ENCODE assay signal across 8 mouse cellular contexts in genomic region chr1:35869381-35870143, GRCm38 (mm10).
DNase-seq lines count a peak whose midpoint lies in the region; ATAC-seq and TF ChIP-seq lines count a peak whose summit lies in the region.

No protein-coding gene starts in this region.

- no peak for TF ChIP-seq CTCF in MEL (IDR thresholded peaks at IDR 0.05 in 2 of 3, conservative IDR thresholded peaks at IDR 0.05 in 1 of 3; ENCODE audit: control insufficient read depth in 1 of 3, insufficient read depth in 1 of 3, low read depth in 2 of 3, low read length in 3 of 3, poor library complexity in 1 of 3, severe bottlenecking in 1 of 3)

- H3K4me1 ChIP-seq in MEL (ENCODE audit: control insufficient read depth in 1 of 2, insufficient read depth in 2 of 2, low read length in 2 of 2): peaks cover 10 to 41% of the 10 kb centered on the region in 2 experiments
- H3K4me1 ChIP-seq in forebrain, embryonic 15.5 days: peaks cover 13% of the 10 kb centered on the region
- H3K4me1 ChIP-seq in hindbrain, embryonic 11.5 days (replicated peaks; ENCODE audit: control insufficient read depth, insufficient read depth, low read length): no peaks in the 10 kb centered on the region

- peak overlapping the region; percentile 74 for H3K9ac ChIP-seq in MEL (ENCODE audit: control insufficient read depth, low read depth, low read length, poor library complexity, severe bottlenecking)
- no peak overlapping the region for H3K9ac ChIP-seq in forebrain, embryonic 15.5 days (replicated peaks)
- H3K9ac ChIP-seq in hindbrain, embryonic 11.5 days (ENCODE audit: low read depth, low read length): no peak overlapping the region

- peaks cover 0 to 33% of the 10 kb centered on the region in 2 experiments; a peak in 2 of 4 replicates for H3K36me3 ChIP-seq in MEL (ENCODE audit: control insufficient read depth in 1 of 2, insufficient read depth in 2 of 2, low read length in 2 of 2)
- no peaks in the 10 kb centered on the region for H3K36me3 ChIP-seq in forebrain, embryonic 15.5 days
- H3K36me3 ChIP-seq in hindbrain, embryonic 11.5 days (ENCODE audit: control insufficient read depth, insufficient read depth, low read length): no peaks in the 10 kb centered on the region

- TF ChIP-seq EP300 in MEL (IDR thresholded peaks at IDR 0.05; ENCODE audit: low read depth in 1 of 2, low read length in 2 of 2): peak; percentile 86 to 94

- WGBS in forebrain, embryonic 15.5 days: 15% methylated on average over 17 of the region's 17 CpGs
- WGBS in hindbrain, embryonic 11.5 days: 31% methylated on average over 17 of the region's 17 CpGs

- H3K4me2 ChIP-seq in forebrain, embryonic 15.5 days (replicated peaks): peak overlapping the region; percentile 42
- peak overlapping the region; percentile 22; the same call in 1 of the 2 replicates for H3K4me2 ChIP-seq in hindbrain, embryonic 11.5 days (replicated peaks; ENCODE audit: low read depth, low read length)

- peak; percentile 96 for ATAC-seq in forebrain, embryonic 15.5 days (replicated peaks)
- peak; percentile 99 for ATAC-seq in hindbrain, embryonic 11.5 days (ENCODE audit: low FRiP score)

- no peaks in the 10 kb centered on the region for H3K27me3 ChIP-seq in MEL (ENCODE audit: control insufficient read depth in 1 of 2, insufficient read depth in 2 of 2, low read length in 2 of 2)
- H3K27me3 ChIP-seq in forebrain, embryonic 15.5 days: no peaks in the 10 kb centered on the region
- no peaks in the 10 kb centered on the region for H3K27me3 ChIP-seq in hindbrain, embryonic 11.5 days (ENCODE audit: control insufficient read depth, insufficient read depth, low read length)

- H3K4me3 ChIP-seq in MEL (ENCODE audit: control insufficient read depth in 1 of 2, insufficient read depth in 1 of 2, low read depth in 2 of 2, low read length in 2 of 2): peak overlapping the region; percentile 48 to 57
- H3K4me3 ChIP-seq in forebrain, embryonic 15.5 days: peak overlapping the region; percentile 23
- H3K4me3 ChIP-seq in hindbrain, embryonic 11.5 days (ENCODE audit: low read depth, low read length): no peak overlapping the region

- peak overlapping the region; percentile 100 for H3K27ac ChIP-seq in MEL (ENCODE audit: control insufficient read depth, low read depth, low read length)
- H3K27ac ChIP-seq in forebrain, embryonic 15.5 days (replicated peaks): no peak overlapping the region
- H3K27ac ChIP-seq in hindbrain, embryonic 11.5 days (ENCODE audit: low read depth, low read length): 0 out of 2 replicates have a peak overlapping the region, but pooled peaks have one; percentile 25

- no peaks in the 10 kb centered on the region for H3K9me3 ChIP-seq in MEL (replicated peaks; ENCODE audit: insufficient read depth, low read length)
- H3K9me3 ChIP-seq in forebrain, embryonic 15.5 days: no peaks in the 10 kb centered on the region
- H3K9me3 ChIP-seq in hindbrain, embryonic 11.5 days (ENCODE audit: control insufficient read depth, low read length): no peaks in the 10 kb centered on the region

- DNase-seq in MEL (ENCODE audit: low read depth, low spot score) (peak; percentile 99), MN1 (ENCODE audit: low spot score) (no peak)
- DNase-seq in adrenal gland, postnatal 36 days: peak; percentile 46 to 49
- peak; percentile 87 for DNase-seq in hindbrain, embryonic 11.5 days (ENCODE audit: low spot score)
- DNase-seq in layer of hippocampus, postnatal 25 days (ENCODE audit: extremely low spot score in 1 of 2, low spot score in 1 of 2): peak; percentile 44 to 47
- peak; percentile 72 for DNase-seq in lung, postnatal 36 days
- DNase-seq in right cerebral cortex, adult 18-20 months: peak; percentile 92

- peaks cover 26% of the 10 kb centered on the region for H3K79me2 ChIP-seq in MEL (ENCODE audit: control insufficient read depth, insufficient read depth, low read length, poor library complexity)

- TF ChIP-seq POLR2A in MEL (IDR thresholded peaks at IDR 0.05; ENCODE audit: control insufficient read depth in 1 of 2, insufficient read depth in 1 of 2, low read depth in 1 of 2, low read length in 2 of 2, poor library complexity in 1 of 2): peak; percentile 63 to 82; a peak in 2 of 4 replicates

- no peak for TF ChIP-seq RAD21 in MEL (IDR thresholded peaks at IDR 0.05; ENCODE audit: low read depth, low read length)

TF ChIP-seq in MEL, 35 proteins besides CTCF, POLR2A, EP300 and RAD21:
- TF ChIP-seq ZMIZ1 (IDR thresholded peaks at IDR 0.05; ENCODE audit: low read depth, low read length): peak; percentile 97
- TF ChIP-seq MAX (IDR thresholded peaks at IDR 0.05; ENCODE audit: low read length): peak; percentile 84
- TF ChIP-seq HCFC1 (IDR thresholded peaks at IDR 0.05; ENCODE audit: low read depth, low read length): peak; percentile 50
- no peak for TF ChIP-seq JUND (IDR thresholded peaks at IDR 0.05; ENCODE audit: low read depth, low read length)
- no peak; the same call in 1 of the 2 replicates for TF ChIP-seq TAL1 (IDR thresholded peaks at IDR 0.05; ENCODE audit: low read length)
- peak; percentile 82; the same call in 1 of the 2 replicates for TF ChIP-seq MYB (IDR thresholded peaks at IDR 0.05; ENCODE audit: low read depth, low read length)
- peak; percentile 92 for TF ChIP-seq ETS1 (IDR thresholded peaks at IDR 0.05; ENCODE audit: low read depth, low read length)
- peak; percentile 91 for TF ChIP-seq MYC (IDR thresholded peaks at IDR 0.05; ENCODE audit: low read depth, low read length)
- TF ChIP-seq RCOR1 (IDR thresholded peaks at IDR 0.05; ENCODE audit: low read depth, low read length): peak; percentile 33
- TF ChIP-seq NRF1 (IDR thresholded peaks at IDR 0.05; ENCODE audit: insufficient read depth, low read depth, low read length, poor library complexity, severe bottlenecking): no peak
- no peak; the same call in none of the 2 replicates for TF ChIP-seq MXI1 (IDR thresholded peaks at IDR 0.05; ENCODE audit: low read depth, low read length)
- peak; percentile 30; the same call in 1 of the 2 replicates for TF ChIP-seq ELF1 (IDR thresholded peaks at IDR 0.05; ENCODE audit: low read depth, low read length)
- no peak for TF ChIP-seq GABPA (IDR thresholded peaks at IDR 0.05; ENCODE audit: low read depth, low read length)
- no peak for TF ChIP-seq MAZ (IDR thresholded peaks at IDR 0.05; ENCODE audit: low read depth, low read length)
- TF ChIP-seq POLR2AphosphoS5 (IDR thresholded peaks at IDR 0.05; ENCODE audit: borderline replicate concordance, low read depth, low read length): peak; percentile 97
- TF ChIP-seq NELFE (IDR thresholded peaks at IDR 0.05; ENCODE audit: low read depth, low read length): peak; percentile 81
- peak; percentile 95 for TF ChIP-seq TBP (IDR thresholded peaks at IDR 0.05; ENCODE audit: low read depth, low read length)
- no peak for TF ChIP-seq ZC3H11A (IDR thresholded peaks at IDR 0.05; ENCODE audit: low read depth, low read length)
- 0 out of 2 replicates have a peak, but pooled peaks have one; percentile 60 for TF ChIP-seq UBTF (IDR thresholded peaks at IDR 0.05; ENCODE audit: borderline replicate concordance, insufficient read depth, low read depth, low read length)
- TF ChIP-seq SIN3A (IDR thresholded peaks at IDR 0.05; ENCODE audit: low read length): peak; percentile 84
- TF ChIP-seq CHD2 (IDR thresholded peaks at IDR 0.05; ENCODE audit: low read length): no peak; the same call in 1 of the 2 replicates
- peak; percentile 94 for TF ChIP-seq POLR2AphosphoS2 (IDR thresholded peaks at IDR 0.05; ENCODE audit: low read length)
- TF ChIP-seq USF2 (IDR thresholded peaks at IDR 0.05; ENCODE audit: borderline replicate concordance in 1 of 2, insufficient read depth in 1 of 2, low read depth in 1 of 2, low read length in 2 of 2): no peak
- no peak for TF ChIP-seq SMC3 (IDR thresholded peaks at IDR 0.05; ENCODE audit: low read depth, low read length)
- TF ChIP-seq GATA1 (IDR thresholded peaks at IDR 0.05; ENCODE audit: low read depth, low read length): peak; percentile 95
- no peak for TF ChIP-seq USF1 (IDR thresholded peaks at IDR 0.05; ENCODE audit: low read depth, low read length)
- no peak for TF ChIP-seq ZNF384 (IDR thresholded peaks at IDR 0.05; ENCODE audit: low read depth, low read length)
- no peak; the same call in 1 of the 2 replicates for TF ChIP-seq BHLHE40 (IDR thresholded peaks at IDR 0.05; ENCODE audit: borderline replicate concordance, low read depth, low read length)
- no peak for TF ChIP-seq ZKSCAN1 (IDR thresholded peaks at IDR 0.05; ENCODE audit: low read depth, low read length)
- TF ChIP-seq E2F4 (IDR thresholded peaks at IDR 0.05; ENCODE audit: borderline replicate concordance, low read depth, low read length): peak; percentile 79; the same call in 1 of the 2 replicates
- no peak for TF ChIP-seq CHD1 (IDR thresholded peaks at IDR 0.05; ENCODE audit: low read depth, low read length)
- TF ChIP-seq KAT2A (conservative IDR thresholded peaks at IDR 0.05; ENCODE audit: low read depth, low read length): no peak
- TF ChIP-seq MAFK (IDR thresholded peaks at IDR 0.05; ENCODE audit: borderline replicate concordance, low read depth, low read length): no peak; the same call in 1 of the 2 replicates
- no peak for TF ChIP-seq MEF2A (IDR thresholded peaks at IDR 0.05; ENCODE audit: extremely low read depth, insufficient replicate concordance, low read depth, low read length, poor library complexity, severe bottlenecking)
- TF ChIP-seq TCF12 (IDR thresholded peaks at IDR 0.05; ENCODE audit: low read depth, low read length): peak; percentile 81
